Mouse (Mus musculus) cerebellum, postnatal 10 days (tissue): Measurements from ENCODE around the gene Sh2d6.
A peak's percentile ranks its signal among the peaks of the same experiment; 100 is the strongest.
"Not testable (repeated sequence)": the region's sequence is repeated elsewhere in the genome, so short reads cannot be mapped to it uniquely, and the experiment has no call there.

Source experiments
- DNase-seq, 2 experiments: peaks; one replicate each; pipeline ENCODE4 v3.0.0; 2021; ENCODE audit warnings: mixed read lengths in 2 of 2

The Sh2d6 gene

DNA sequence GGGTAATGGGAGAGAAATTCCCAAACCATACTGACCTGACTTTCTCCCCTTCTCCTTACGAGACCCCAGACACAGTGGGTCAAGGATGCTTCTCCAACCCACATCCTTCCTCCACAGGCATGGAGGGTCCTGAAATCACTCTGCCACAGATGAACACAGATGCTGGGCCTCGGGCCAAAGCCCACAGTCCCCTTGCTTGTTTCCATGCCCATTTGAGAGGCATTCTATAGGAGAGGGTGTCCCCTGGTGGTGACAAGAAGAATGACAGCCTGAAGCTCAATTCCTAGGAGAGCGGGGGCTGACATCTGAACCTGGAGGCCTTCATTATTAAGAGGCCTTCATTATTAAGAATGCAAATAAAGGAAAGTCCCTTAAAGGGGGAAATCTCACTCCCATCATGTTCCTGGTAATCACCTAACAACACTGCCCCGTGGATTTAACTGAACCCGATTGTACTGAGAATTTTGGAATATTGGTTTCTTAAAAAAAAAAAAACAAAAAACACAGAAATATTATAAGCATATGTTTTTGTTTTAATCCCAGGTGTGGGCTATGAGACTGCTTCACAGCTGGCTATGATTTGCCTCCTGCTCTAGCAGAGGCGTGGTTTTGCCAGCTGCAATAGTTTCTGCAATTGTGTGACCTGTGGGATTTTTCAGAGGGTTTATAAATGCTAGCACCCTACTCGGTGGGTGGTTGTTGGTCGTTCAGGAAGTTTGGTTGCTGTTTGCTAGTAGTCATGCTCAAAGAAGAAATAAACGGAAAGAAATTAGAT lies 12.7 kb upstream of the Sh2d6 start:
- DNase-seq: peak; percentile 90 to 92

DNA sequence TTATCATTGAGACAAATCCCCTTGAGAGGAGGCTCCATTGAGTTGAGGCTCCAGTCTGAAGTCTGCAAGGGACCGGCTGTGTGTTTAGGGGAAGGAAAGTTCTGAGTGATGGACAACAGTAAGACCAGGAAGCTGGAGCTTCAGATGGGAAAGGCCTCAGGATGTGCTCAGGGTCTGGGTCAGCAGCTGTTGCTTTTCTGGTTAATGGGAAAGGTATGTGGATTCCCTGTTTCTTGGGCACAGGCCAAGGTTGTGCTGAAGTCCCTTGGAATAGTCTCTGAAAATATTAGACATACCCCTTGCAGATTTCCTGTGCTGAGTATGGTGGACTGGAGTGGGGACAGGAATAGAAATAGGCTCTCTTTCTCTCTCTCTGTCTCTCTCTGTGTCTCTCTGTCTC lies 12.0 kb upstream of the Sh2d6 start:
- DNase-seq: not testable (repeated sequence)

DNA sequence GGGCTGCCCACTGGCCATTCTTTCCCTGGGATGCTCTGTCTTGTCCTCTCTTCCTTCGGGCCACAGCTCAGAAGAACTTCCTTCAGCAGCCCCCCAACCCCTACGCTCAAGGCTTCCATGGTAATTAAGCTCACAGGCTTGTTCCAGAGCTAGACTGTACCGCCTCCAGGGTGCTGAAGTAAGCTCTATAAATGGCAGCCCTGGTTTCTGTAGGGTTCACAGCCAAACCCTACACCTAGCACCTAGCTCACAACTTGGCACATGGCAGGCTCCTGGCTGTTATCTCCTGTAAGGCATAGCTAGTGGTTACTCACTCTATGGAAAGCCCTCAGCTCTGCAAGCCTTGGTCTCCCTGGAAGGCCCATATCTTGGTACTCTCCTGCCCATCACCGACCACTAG lies 11.1 kb upstream of the Sh2d6 start:
- DNase-seq: no peak

DNA sequence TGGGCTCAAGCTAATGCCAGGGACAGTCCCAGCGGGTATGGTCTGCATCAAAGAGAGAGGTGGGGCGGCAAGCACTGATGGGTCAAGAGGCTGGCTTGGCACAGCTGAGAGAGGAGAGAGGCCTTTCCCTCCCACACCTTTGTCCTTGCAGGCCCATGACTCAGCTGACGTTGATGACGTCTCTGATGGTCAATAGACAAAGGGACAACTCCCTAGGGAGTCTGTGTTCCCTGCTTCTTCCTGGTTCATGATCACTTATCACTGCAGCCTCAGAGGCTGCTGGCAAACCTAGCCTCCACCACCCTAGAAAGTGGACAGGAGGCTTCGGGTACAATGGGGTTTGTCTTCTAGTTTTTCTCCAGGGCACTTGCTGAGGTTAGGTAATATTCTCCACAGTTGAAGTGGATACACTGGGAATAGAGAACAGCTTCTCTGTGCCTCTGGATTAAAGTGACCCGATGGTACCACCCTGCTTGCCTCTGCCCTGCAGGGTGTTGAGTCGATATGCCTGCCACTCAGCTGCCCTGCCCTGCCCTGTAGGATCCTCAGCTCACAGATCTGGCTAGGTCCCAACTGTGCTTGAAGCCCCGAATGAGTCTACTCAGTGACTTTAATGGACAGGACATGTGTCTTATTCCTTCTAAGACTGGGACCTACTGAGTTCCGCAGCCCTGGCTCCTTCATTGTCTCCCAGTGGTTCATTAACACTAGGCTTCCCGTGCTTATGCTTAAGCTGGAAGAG lies 7.1 kb upstream of the Sh2d6 start:
- no peak for DNase-seq

DNA sequence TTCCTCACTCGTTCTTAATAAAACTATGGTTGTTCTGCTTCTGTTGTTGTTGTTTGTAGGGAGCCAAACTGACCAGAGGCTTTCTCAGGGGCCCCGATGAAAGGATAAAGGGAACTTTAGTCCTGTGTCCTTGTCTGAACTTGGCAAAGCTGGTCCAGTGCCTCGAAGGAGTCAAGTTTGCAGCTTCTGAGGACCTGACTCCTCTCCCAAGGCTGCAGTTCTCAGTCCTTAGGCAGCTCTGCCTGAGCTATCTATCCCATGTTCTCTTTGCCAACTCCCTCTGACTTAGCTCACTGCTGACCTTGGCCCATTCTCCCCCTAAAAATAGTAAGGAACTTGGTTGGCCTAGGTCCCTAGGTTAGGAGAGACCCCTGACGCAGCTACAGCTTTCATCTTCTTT lies 5.6 kb upstream of the Sh2d6 start:
- DNase-seq: no peak

DNA sequence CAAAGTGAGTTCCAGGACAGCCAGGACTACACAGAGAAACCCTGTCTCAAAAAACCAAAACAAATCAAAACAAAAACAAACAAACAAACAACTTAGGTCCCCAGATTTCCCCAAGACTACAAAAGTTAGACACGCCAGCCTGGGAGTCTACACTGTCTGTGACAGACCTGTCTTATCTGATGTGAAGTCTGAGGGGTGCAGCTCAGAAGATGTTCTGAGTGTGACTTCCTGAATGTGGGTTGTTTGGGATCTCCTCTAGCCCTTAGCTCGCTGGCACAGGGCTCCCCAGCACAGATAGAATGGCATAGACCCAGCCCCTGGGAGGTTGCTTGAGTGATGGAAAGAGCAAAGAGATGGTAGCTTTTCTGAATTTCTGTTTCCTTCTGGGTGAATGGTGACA lies 2.7 kb upstream of the Sh2d6 start:
- DNase-seq: no peak

DNA sequence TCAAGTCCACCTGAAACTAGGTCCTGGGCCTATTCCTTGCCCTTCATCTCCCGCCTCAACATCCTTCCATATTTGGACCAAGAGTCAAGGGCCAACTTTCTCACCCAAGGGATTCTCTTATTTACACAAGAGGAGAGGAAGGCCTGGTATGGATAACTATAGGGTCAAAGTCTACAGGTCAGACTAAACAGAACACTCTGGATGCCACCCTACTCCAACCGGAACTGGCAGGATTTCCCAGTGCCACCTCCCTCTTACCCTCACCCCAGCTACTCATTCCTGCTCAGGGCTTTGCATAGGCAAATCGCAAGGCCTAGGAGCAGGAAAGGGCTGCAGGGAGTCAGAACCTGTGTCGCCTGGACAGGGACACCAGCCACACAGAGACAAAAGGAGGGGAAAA lies 1.7 kb upstream of the Sh2d6 start:
- DNase-seq: no peak

DNA sequence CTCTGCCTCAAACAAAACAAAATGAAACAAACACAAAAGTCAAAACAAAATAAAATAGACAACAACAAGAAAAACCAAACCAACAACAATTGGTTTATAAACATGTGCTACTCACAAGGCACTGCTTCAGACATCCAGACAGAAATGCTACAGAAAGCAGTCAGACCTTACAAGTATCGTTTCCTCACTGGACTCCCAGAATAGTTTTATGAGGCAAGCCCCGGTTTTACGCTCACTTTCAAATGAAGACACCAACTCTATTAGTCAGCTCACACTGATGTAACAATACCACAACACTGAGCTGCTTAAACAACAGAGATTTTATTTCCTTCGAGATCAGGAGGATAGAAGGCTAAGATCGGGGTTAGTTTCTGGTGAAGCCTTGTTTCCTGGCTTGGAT lies 781 bp upstream of the Sh2d6 start:
- DNase-seq: no peak

DNA sequence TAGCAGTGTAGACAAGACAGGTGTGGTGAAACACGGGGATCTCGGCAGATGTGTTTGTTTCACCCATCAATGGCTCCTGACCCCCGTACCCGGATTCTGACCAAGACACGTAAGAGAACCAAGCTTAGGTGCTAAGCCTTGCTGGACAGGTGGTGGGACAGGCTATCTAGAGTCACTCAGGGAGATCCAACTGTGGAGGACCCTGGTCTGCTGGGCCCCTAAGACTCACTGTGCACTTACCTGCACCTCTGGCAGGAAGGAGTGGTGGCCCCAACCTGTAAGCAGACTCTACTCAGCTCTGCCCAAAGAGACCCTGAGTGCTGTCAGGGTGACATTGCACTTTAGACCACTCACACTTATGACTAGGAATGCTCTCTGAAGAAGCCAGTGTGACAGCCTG lies 603 bp downstream of the Sh2d6 start:
- DNase-seq: no peak

DNA sequence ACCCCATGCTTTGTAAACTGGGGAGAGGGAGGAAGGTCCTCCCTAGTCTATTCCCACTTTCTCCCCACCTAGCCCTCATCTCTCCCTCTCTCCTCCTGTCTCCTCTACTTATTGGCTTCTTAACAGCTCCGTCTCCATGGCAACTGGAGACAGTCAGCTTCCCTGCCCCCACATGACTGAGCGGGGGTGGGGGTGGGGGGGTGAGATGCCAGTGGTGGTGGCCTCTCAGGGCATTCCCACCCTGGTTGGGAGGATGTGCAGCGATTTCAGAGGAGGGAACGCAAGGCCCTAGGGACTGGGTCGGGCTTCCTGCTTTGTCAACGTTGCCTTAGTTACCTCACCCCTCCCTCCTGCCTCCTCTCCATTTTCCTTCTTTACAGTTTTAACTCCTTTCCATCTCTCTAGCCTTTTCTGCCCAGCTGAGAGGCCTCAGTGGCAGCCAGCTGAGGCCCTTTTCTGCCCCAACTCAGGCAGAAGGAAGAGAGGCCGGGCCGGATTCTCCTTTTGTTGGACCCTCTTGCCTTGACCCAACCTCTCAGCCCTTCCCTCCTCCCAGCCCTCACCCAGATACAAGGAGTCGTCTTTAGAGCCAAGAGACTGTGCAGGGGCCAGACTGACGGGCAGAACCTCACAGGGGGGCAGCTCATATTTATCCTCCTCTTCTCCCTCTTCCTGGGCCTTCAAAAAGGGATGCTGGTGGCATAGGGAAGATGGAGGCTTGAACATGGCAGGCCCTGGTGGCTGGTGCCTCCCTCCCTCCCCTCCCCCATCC lies 1.4 kb downstream of the Sh2d6 start:
- peak; percentile 86 to 88 for DNase-seq

DNA sequence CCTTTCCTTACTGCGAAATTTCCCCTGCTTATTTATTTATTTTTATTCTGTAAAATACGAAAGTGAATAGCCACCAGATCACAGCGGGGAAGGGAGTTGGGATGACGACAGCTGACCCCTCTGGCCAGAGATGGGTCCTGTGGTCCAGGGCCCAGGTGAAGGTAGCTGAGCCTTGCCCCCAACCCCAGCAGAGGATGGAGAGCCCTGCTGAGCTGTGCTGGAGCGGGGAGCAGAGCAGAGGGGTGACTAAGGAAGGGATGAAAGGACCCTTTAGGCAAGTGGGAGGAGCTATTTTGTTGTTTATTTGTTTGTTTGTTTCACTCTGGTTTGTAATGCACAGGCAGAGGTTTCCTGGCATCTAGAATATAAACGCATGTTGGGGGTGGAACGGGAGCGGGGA lies 2.2 kb downstream of the Sh2d6 start:
- DNase-seq: no peak

DNA sequence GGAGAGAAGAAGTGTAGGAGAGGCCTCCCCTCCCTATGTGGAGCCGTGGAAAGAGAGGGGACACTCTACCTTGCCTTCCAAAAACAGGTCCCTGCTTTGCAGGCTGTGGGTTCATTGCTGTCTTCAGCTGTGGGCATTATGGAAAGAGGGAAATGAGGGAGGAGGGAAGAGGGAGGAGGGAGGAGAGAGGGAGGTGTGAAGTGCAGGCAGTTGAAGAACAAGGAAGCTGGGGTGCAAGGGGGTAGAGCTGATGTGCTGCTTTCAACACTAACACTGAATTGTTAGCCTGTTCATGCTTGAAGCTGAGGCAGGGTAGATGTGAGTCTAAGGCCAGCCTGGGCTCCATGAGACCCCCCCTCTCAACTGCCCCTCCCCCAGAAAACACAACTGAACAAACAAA lies 2.7 kb downstream of the Sh2d6 start:
- no peak for DNase-seq

DNA sequence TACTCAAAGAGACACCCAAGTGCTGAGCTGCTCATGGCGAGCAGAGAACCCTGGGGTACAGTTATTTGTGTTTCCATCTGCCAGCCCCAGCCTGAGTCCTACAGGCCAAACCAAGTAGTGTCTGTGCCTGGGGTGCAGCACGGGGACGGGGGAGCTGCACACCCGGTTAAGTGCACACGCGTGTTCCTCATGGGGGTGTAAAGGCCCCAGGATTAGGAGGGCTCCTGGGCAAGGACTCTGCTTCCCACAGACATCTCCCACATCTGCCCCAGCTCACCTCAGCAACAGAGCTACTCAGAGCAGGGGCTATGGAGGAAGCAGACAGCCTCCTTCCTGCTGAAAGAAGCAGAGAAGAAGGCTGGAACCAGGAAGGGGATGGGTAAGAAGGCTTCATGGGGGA lies 5.9 kb downstream of the Sh2d6 start:
- DNase-seq: no peak

DNA sequence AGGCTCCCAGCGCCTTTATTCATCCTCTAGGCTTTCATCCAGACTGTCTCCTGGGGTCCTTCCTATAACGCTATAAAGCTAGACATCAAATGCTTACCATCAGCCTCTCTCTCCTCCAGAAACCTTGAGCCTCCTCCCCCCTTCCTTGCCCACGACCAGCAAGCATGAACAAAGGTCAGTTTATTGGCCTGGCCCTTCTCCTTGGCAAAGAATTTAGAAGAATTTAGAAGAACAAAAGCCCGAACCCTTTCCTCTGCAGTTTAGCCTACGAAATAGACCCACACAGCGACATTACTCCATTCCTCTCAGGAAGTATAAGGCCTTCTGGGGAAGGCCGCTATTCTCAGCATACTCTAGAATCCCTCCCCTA lies 8.5 kb downstream of the Sh2d6 start:
- DNase-seq: no peak

DNA sequence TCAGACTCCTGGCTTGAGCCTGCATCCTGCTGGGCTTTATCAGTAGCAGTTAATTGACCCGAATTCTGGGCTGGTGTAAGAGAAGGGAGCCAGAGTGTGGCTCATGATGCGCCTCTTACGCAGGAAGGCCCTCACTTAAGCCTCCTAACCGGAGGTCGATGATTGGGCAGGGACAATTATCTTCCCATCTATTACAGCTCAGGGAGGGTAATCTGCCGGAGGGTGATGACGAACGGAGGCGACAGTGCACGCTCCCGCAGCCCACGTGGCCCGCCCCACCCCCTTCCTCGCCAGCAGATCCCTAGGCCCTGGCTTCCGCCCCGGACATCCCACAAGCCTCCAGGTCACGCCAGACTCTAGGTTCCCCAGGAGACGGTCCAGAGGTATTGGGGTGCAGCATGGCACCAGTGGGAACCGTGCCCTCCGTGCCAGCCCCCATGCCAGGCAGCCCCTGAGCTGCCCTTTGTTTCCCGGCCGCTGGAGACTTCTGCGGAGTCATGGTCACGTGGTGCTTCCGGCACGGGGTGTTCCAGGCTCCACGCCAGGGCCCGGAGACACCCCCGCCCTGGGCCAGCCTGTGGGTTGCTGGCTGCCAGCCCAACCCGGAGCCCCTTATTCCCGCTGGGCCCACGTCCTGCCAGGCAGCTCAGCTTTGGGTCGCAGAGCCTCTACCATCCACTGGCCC lies 9.0 kb downstream of the Sh2d6 start:
- peak; percentile 93 for DNase-seq

DNA sequence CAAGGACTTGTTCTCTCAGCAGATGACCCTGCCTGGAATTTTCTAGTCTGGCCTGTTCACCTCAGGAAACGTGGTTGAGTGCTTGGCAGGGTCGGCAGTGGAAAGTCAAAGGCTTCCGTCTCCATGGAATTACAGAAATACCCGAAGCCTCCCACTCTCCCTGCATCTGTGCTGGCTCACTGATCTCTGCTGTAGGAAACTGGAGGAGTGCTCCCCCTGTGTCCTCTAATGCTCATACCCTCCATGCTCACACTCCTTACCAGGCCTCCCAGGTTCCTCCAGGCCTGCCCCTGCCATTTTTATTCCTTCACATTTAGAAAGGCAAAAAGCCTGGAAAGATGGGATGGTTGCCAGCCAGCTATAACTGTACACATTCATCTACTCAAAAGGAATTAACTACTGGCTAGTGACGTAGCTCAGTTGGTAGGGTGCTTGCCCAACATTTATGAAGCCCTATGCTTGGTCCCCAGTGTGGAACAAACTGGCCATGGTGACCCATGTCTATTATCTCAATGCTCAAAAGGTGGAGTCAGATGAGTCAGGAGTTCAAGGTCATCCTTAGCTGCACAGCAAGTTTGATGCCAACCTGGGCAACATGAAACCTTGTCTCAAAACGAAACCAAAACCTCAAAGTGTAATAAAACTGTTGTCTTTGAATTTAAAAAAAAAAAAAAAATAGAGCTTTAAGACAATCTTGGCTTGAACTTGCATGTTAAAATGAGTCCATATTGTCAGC lies 10.7 kb downstream of the Sh2d6 start:
- DNase-seq: no peak

DNA sequence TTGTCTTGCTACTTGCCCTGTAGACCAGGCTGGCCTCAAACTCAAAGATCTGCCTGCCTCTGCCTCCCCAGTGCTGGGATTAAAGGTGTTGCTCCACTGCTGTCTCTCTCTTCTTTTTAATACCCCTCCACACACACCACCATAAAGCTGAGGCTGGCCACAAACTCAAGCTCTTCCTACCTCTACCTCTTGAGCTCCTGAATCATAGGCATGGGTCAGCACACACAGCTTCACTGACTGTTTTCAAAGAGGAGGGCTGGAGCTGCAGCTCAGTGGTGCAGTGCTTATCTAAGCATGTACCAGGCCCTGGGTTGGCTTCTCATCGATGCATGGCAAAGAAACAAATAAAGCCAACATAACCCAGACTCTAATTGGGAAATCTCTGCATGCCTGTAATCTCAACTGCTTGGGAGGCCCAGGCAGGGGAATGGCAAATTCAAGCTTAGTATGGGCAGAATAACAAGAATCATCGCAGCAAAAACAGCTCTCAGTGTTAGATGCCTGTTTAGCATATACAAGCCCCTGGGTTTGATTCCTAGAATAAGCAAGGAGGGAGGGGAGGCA lies 11.6 kb downstream of the Sh2d6 start:
- no peak for DNase-seq

DNA sequence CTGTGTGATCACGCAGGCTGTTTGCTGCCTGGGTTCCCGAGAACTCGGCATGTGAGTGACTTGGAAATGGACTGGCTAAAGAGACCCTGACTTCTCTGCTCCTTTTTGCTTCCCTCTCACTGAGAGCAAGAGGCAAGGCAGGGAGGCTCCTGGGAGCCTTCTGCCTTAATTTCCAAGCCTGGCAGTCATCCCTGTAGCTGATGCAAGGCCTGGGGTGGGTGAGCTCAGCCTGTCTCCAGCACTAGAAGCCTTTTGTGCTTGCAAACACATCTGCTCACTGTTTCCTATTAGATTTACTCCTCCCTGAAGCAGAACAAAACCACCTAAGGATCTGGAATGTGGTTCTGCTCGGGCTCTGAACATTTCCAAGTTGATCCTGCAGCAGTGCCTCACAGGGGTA lies 12.9 kb downstream of the Sh2d6 start:
- DNase-seq: no peak

DNA sequence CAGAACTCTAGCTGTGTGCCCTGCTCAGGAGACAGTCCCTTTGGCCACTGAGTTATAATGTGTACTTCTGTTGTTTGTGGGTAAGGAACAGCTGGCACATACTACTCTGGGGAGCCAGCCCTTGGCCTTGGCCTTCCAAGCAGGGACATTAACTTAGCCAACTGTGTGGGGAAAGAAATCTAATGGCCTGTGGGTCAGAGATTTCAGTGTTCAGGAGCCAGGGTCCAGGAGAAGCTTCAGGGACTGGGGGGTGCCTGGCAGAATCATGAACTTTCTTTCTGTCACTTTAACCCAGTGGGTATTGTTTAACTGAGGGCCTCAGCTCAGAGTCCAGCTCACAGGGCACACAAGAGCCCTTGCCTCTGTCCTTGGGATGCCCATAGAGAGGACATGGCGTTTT lies 15.4 kb downstream of the Sh2d6 start:
- no peak for DNase-seq

DNA sequence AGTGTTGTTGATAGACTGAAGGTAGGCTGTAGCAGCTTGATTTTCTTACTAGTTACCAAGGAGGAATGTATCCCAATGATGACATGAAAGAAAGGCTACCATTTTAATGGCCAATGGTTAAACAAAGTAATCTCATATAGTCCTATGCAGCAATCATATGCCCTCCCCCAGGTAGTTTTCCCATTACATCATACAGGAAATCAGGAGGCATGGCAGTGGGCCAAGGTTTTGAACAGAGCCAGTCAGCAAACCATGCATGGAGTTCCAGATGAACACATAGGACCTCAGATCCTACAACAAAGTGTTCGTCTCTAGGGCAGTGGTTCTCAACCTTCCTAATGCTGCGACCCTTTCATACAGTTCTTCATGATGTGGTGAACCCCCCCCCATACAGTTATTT lies 17.6 kb downstream of the Sh2d6 start:
- peak; percentile 40 to 45 for DNase-seq

DNA sequence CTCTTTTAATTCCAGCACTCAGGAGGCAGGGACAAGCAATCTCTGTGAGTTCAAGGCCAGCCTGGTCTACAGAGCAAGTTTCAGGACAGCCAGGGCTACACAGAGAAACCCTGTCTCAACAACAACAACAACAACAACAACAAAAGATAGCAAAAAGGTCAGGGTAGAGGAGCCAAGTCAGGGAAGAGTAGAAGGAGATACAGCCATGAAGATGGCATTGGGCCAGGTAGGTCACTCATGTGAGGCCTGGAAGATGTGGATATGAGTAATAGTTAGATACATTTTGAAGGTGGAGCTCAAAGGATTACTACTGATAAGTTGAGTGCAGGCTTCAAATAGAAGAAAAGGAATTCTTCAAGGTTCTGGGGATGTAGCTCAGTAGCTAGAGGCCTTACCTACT lies 18.2 kb downstream of the Sh2d6 start:
- DNase-seq: no peak

DNA sequence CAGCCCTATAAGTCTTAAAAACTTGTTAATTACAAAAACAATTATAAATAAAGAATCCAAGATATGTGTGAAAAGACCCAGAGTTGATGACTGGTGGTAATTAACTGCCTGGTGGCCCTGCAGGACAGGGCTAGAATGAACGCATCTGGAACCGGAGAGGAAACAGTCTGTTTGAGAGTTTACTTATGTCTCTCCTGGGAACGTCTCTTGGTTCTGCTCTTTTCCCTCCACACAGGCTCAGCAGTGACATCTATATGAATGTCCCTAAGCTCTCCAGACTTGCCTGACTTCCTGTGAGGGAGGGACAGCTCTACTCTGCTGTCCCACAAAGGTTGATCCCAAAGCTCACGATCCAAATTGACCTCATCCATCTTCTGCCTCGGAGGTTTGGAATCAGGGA lies 22.6 kb downstream of the Sh2d6 start:
- DNase-seq: no peak
